Comparison of ENCODE assay signal across 25 mouse cellular contexts in the genomic region with DNA sequence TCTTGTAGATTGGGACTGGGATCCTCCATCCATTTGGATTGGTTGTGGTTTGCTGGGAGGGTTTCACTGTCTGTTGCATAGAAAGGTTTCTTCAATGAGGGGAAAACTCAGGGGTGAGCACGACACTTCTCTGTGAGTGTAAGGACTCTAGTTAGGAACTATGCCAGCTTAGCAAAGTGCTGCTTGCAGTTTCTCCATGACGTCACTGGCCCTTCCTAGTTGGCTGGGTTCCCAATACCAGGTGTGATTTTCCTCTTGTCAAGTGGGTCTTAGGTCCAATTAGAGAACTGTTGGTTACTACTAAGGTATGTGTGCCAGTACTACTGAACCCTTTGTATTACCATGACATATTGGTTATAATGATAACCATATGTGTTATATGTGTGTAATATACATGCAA.
"Had no signal": no experiment of that assay in that cellular context is flagged by ENCODE, and none has a peak within 500 bp of the region (broad histone marks: within the 10 kb centered on the region; RNA-seq: fewer than 3 reads in every experiment).

No protein-coding gene starts in this region.

- H3K4me3 ChIP-seq: forebrain, embryonic 15.5 days; heart, adult 2 months; heart, embryonic 13.5 days; heart, embryonic 15.5 days; hindbrain, embryonic 13.5 days; hindbrain, embryonic 15.5 days; intestine, embryonic 15.5 days; kidney, embryonic 15.5 days; layer of hippocampus, adult 2 months; left cerebral cortex, adult 2 months; limb, embryonic 10.5 days; limb, embryonic 12.5 days; liver, embryonic 13.5 days; liver, embryonic 15.5 days had no signal

- H3K9me3 ChIP-seq: forebrain, embryonic 15.5 days; heart, embryonic 13.5 days; heart, embryonic 15.5 days; hindbrain, embryonic 13.5 days; hindbrain, embryonic 15.5 days; intestine, embryonic 15.5 days; kidney, embryonic 15.5 days; limb, embryonic 10.5 days; limb, embryonic 12.5 days; liver, embryonic 13.5 days; liver, embryonic 15.5 days had no signal

- H3K4me2 ChIP-seq: forebrain, embryonic 15.5 days; heart, embryonic 11.5 days; heart, embryonic 13.5 days; heart, embryonic 15.5 days; hindbrain, embryonic 13.5 days; hindbrain, embryonic 15.5 days; intestine, embryonic 15.5 days; kidney, embryonic 15.5 days; limb, embryonic 12.5 days; liver, embryonic 13.5 days; liver, embryonic 15.5 days had no signal

- ATAC-seq: forebrain, embryonic 15.5 days; forebrain, postnatal 0 days; hindbrain, postnatal 0 days; inflammation-experienced regulatory T-cells, adult 6 months; intestine, embryonic 15.5 days; intestine, postnatal 0 days had no signal

- H3K9ac ChIP-seq: forebrain, embryonic 15.5 days; forebrain, postnatal 0 days; heart, embryonic 13.5 days; heart, embryonic 15.5 days; hindbrain, embryonic 13.5 days; hindbrain, embryonic 15.5 days; intestine, embryonic 15.5 days; kidney, embryonic 15.5 days; limb, embryonic 12.5 days; liver, embryonic 13.5 days; liver, embryonic 15.5 days had no signal

- H3K27ac ChIP-seq: forebrain, embryonic 15.5 days; heart, adult 2 months; heart, embryonic 13.5 days; heart, embryonic 15.5 days; hindbrain, embryonic 13.5 days; hindbrain, embryonic 15.5 days; hindbrain, postnatal 0 days; intestine, embryonic 15.5 days; kidney, embryonic 15.5 days; layer of hippocampus, adult 2 months; left cerebral cortex, adult 2 months; limb, embryonic 10.5 days; limb, embryonic 12.5 days; liver, embryonic 13.5 days; liver, embryonic 15.5 days had no signal

- H3K27me3 ChIP-seq: forebrain, embryonic 15.5 days; heart, embryonic 13.5 days; heart, embryonic 15.5 days; hindbrain, embryonic 13.5 days; hindbrain, embryonic 15.5 days; intestine, embryonic 15.5 days; kidney, embryonic 15.5 days; limb, embryonic 12.5 days; liver, embryonic 13.5 days; liver, embryonic 15.5 days had no signal

- DNase-seq: forebrain, postnatal 0 days; gastrocnemius, postnatal 14 days; gastrocnemius, postnatal 36 days; heart, adult 2 months; heart, postnatal 14 days; heart, postnatal 36 days; kidney, postnatal 4 days; liver; liver, embryonic 13.5 days had no signal

- H3K36me3 ChIP-seq: forebrain, embryonic 15.5 days; heart, embryonic 13.5 days; heart, embryonic 15.5 days; hindbrain, embryonic 13.5 days; hindbrain, embryonic 15.5 days; intestine, embryonic 15.5 days; kidney, embryonic 15.5 days; limb, embryonic 10.5 days; limb, embryonic 12.5 days; liver, embryonic 13.5 days; liver, embryonic 15.5 days had no signal

- H3K4me1 ChIP-seq: forebrain, embryonic 15.5 days; heart, embryonic 13.5 days; heart, embryonic 15.5 days; hindbrain, embryonic 13.5 days; hindbrain, embryonic 15.5 days; intestine, embryonic 15.5 days; kidney, embryonic 15.5 days; limb, embryonic 10.5 days; limb, embryonic 12.5 days; liver, embryonic 13.5 days; liver, embryonic 15.5 days had no signal
